ENCODE assay signal across 17 mouse cellular contexts in the genomic region with DNA sequence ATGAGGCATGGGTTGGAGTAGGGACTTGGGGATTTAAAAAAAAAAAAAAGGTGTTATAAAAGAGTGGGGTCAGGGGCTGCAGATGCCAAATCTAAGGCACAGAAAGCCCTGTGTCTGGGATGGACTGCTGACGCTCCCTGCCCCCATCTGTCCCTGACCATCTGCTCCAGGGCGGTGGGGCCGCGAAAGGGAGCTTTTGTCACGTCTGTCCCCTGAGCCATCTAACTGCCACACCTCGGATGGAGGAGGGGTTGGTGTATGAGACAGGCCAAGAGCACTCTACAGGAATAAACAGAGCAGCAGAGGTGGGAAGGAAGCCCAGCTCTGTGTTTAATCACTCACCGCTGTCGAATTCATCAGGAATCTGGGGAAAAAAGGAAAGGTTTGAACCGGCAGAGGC. TPM values are rescaled to one million over a fixed set of nuclear protein-coding genes. Genes with fewer than 3 reads are reported as not detected.
DNase-seq lines count a peak whose midpoint lies in the region; ATAC-seq and TF ChIP-seq lines count a peak whose summit lies in the region.
"Had no signal": no experiment of that assay in that cellular context is flagged by ENCODE, and none has a peak within 500 bp of the region (broad histone marks: within the 10 kb centered on the region; RNA-seq: fewer than 3 reads in every experiment).

No protein-coding gene starts in this region.

- H3K27ac ChIP-seq in hindbrain, embryonic 10.5 days, result peak overlapping the region; percentile 95
- H3K27ac ChIP-seq in hindbrain, embryonic 16.5 days (ENCODE audit: low read depth, low read length), result no peak overlapping the region
- no peak overlapping the region; the same call in 1 of the 2 replicates for H3K27ac ChIP-seq in midbrain, embryonic 14.5 days (replicated peaks; ENCODE audit: low read depth, low read length)
- H3K27ac ChIP-seq: hindbrain, embryonic 15.5 days; layer of hippocampus, adult 2 months had no signal

- H3K9ac ChIP-seq in hindbrain, embryonic 16.5 days (ENCODE audit: low read depth, low read length), result no peak overlapping the region
- H3K9ac ChIP-seq in midbrain, embryonic 14.5 days (replicated peaks; ENCODE audit: low read length), result no peak overlapping the region
- H3K9ac ChIP-seq: hindbrain, embryonic 15.5 days; liver, postnatal 0 days had no signal

- H3K4me3 ChIP-seq in hindbrain, embryonic 10.5 days, result peak overlapping the region; percentile 80
- H3K4me3 ChIP-seq in hindbrain, embryonic 16.5 days (ENCODE audit: low read length), result no peak overlapping the region
- peak overlapping the region; percentile 95; the same call in 1 of the 2 replicates for H3K4me3 ChIP-seq in G1E (ENCODE audit: low read depth, low read length)
- no peak overlapping the region for H3K4me3 ChIP-seq in midbrain, embryonic 14.5 days (replicated peaks; ENCODE audit: low read depth, low read length)
- H3K4me3 ChIP-seq: hindbrain, embryonic 15.5 days; layer of hippocampus, adult 2 months had no signal

- peaks cover 67% of the 10 kb centered on the region for H3K36me3 ChIP-seq in hindbrain, embryonic 10.5 days
- H3K36me3 ChIP-seq in hindbrain, embryonic 16.5 days (ENCODE audit: control insufficient read depth, insufficient read depth, low read length), result peaks cover 36% of the 10 kb centered on the region
- peaks cover 72% of the 10 kb centered on the region for H3K36me3 ChIP-seq in G1E (replicated peaks)
- peaks cover 63% of the 10 kb centered on the region for H3K36me3 ChIP-seq in midbrain, embryonic 14.5 days (ENCODE audit: control insufficient read depth, insufficient read depth, low read length)

- WGBS in hindbrain, embryonic 10.5 days, result 53% methylated on average over 9 of the region's 9 CpGs
- 44% methylated on average over 9 of the region's 9 CpGs for WGBS in hindbrain, embryonic 16.5 days
- WGBS in midbrain, embryonic 14.5 days, result 43% methylated on average over 9 of the region's 9 CpGs

- no peak overlapping the region for H3K4me2 ChIP-seq in hindbrain, embryonic 16.5 days (ENCODE audit: low read length)
- H3K4me2 ChIP-seq in midbrain, embryonic 14.5 days (ENCODE audit: low read length), result peak overlapping the region; percentile 25
- H3K4me2 ChIP-seq: hindbrain, embryonic 15.5 days had no signal

- DNase-seq in hindbrain, embryonic 10.5 days (ENCODE audit: low spot score), result peak; percentile 70
- DNase-seq in G1E (ENCODE audit: low spot score), result peak; percentile 68
- DNase-seq in MN1 (ENCODE audit: low spot score), result peak; percentile 20
- DNase-seq in midbrain, embryonic 14.5 days, result no peak
- DNase-seq in frontal cortex, postnatal 10 days (ENCODE audit: low spot score in 2 of 2), result no peak
- DNase-seq in right cerebral cortex, postnatal 4 days, result no peak
- DNase-seq: cerebellum, adult 11 months; gastrocnemius, postnatal 25 days; liver, postnatal 0 days; lung, postnatal 36 days; spleen, adult 18-20 months; thymus, postnatal 25 days had no signal

- TF ChIP-seq CTCF in G1E (IDR thresholded peaks at IDR 0.05; ENCODE audit: low read depth, low read length), result no peak

- no peak for ATAC-seq in hindbrain, embryonic 16.5 days
- peak; percentile 43 for ATAC-seq in G1E (ENCODE audit: extremely low read depth, insufficient number of reproducible peaks, low FRiP score, poor library complexity, severe bottlenecking)
- no peak for ATAC-seq in midbrain, embryonic 14.5 days (ENCODE audit: low FRiP score, low TSS enrichment)
- ATAC-seq: liver, postnatal 0 days had no signal

- no peaks in the 10 kb centered on the region for H3K9me3 ChIP-seq in hindbrain, embryonic 10.5 days
- H3K9me3 ChIP-seq in hindbrain, embryonic 16.5 days (ENCODE audit: control insufficient read depth, low read length), result no peaks in the 10 kb centered on the region
- no peaks in the 10 kb centered on the region for H3K9me3 ChIP-seq in G1E (replicated peaks)
- no peaks in the 10 kb centered on the region for H3K9me3 ChIP-seq in midbrain, embryonic 14.5 days (ENCODE audit: control insufficient read depth, low read length)
- H3K9me3 ChIP-seq: hindbrain, embryonic 15.5 days had no signal

- H3K27me3 ChIP-seq in hindbrain, embryonic 10.5 days (ENCODE audit: insufficient read depth, poor library complexity, severe bottlenecking), result no peaks in the 10 kb centered on the region
- no peaks in the 10 kb centered on the region for H3K27me3 ChIP-seq in hindbrain, embryonic 16.5 days (replicated peaks; ENCODE audit: control insufficient read depth, insufficient read depth, low read length)
- no peaks in the 10 kb centered on the region for H3K27me3 ChIP-seq in G1E (ENCODE audit: insufficient read depth, low read length)
- H3K27me3 ChIP-seq in midbrain, embryonic 14.5 days (ENCODE audit: control insufficient read depth, insufficient read depth, low read length), result no peaks in the 10 kb centered on the region
- H3K27me3 ChIP-seq: hindbrain, embryonic 15.5 days had no signal

- H3K4me1 ChIP-seq in hindbrain, embryonic 10.5 days (replicated peaks), result peaks cover 49% of the 10 kb centered on the region
- H3K4me1 ChIP-seq in hindbrain, embryonic 16.5 days (ENCODE audit: control insufficient read depth, insufficient read depth, low read depth, low read length), result peaks cover 8% of the 10 kb centered on the region
- peaks cover 54% of the 10 kb centered on the region for H3K4me1 ChIP-seq in G1E (ENCODE audit: insufficient read depth, low read depth, low read length)
- H3K4me1 ChIP-seq in midbrain, embryonic 14.5 days (ENCODE audit: control insufficient read depth, insufficient read depth, low read length), result peaks cover 7% of the 10 kb centered on the region

RNA-seq across cellular contexts. Expression of gene Timm50, which starts 2.1 kb away (rescaled TPM):
- 252 and 255 TPM in 2 replicates for polyA plus RNA-seq in hindbrain, embryonic 10.5 days (2016; fragmentation: Nextera tagmentation; extraction: Ambion mirVana)
- 131 and 142 TPM in 2 replicates for polyA plus RNA-seq in hindbrain, embryonic 16.5 days (2015; fragmentation: Nextera tagmentation; extraction: Ambion mirVana)
- 107 and 113 TPM in 2 replicates for total RNA-seq in G1E (2014; fragmentation: Nextera tagmentation)
- total RNA-seq in G1E (2017), result 58.3 and 73.9 TPM in 2 replicates
- 184 and 298 TPM in 2 replicates for polyA plus RNA-seq in G1E (2012)
- polyA plus RNA-seq in midbrain, embryonic 14.5 days (2014; fragmentation: Nextera tagmentation; extraction: Ambion mirVana), result 136 and 138 TPM in 2 replicates

RNA-seq across cellular contexts. Expression of gene Dll3, which starts 7.7 kb away (rescaled TPM):
- polyA plus RNA-seq in hindbrain, embryonic 10.5 days (2016; fragmentation: Nextera tagmentation; extraction: Ambion mirVana), result 50.2 and 88.5 TPM in 2 replicates
- 18.6 and 19.2 TPM in 2 replicates for polyA plus RNA-seq in hindbrain, embryonic 16.5 days (2015; fragmentation: Nextera tagmentation; extraction: Ambion mirVana)
- total RNA-seq in G1E (2014; fragmentation: Nextera tagmentation) (1.2 TPM in 1 of 2 replicates, not detected in the other), G1E (2017) (0.49 TPM in 1 of 2 replicates, not detected in the other)
- polyA plus RNA-seq in G1E (2012), result 0.23 and 0.25 TPM in 2 replicates
- polyA plus RNA-seq in midbrain, embryonic 14.5 days (2014; fragmentation: Nextera tagmentation; extraction: Ambion mirVana), result 24.1 and 32.2 TPM in 2 replicates
- total RNA-seq: gastrocnemius, postnatal 25 days had no signal
- polyA plus RNA-seq: liver, postnatal 0 days had no signal

RNA-seq across cellular contexts. Expression of gene Selenov, which starts 18.8 kb away (rescaled TPM):
- polyA plus RNA-seq in hindbrain, embryonic 10.5 days (2016; fragmentation: Nextera tagmentation; extraction: Ambion mirVana), result 0.58 and 0.80 TPM in 2 replicates
- polyA plus RNA-seq in hindbrain, embryonic 16.5 days (2015; fragmentation: Nextera tagmentation; extraction: Ambion mirVana), result 1.7 and 3.1 TPM in 2 replicates
- total RNA-seq in G1E (2014; fragmentation: Nextera tagmentation) (not detected in 2 replicates), G1E (2017) (0.12 TPM in 1 of 2 replicates, not detected in the other)
- not detected in 2 replicates for polyA plus RNA-seq in G1E (2012)
- 0.28 and 1.8 TPM in 2 replicates for polyA plus RNA-seq in midbrain, embryonic 14.5 days (2014; fragmentation: Nextera tagmentation; extraction: Ambion mirVana)
- total RNA-seq: gastrocnemius, postnatal 25 days had no signal
- polyA plus RNA-seq: heart, embryonic 14.5 days; kidney, embryonic 14.5 days; liver, postnatal 0 days had no signal

RNA-seq across cellular contexts. Expression of gene Supt5, which starts 28.8 kb away (rescaled TPM):
- polyA plus RNA-seq in hindbrain, embryonic 10.5 days (2016; fragmentation: Nextera tagmentation; extraction: Ambion mirVana), result 107 and 118 TPM in 2 replicates
- 94.9 and 112 TPM in 2 replicates for polyA plus RNA-seq in hindbrain, embryonic 16.5 days (2015; fragmentation: Nextera tagmentation; extraction: Ambion mirVana)
- 80.5 and 97.7 TPM in 2 replicates for total RNA-seq in G1E (2014; fragmentation: Nextera tagmentation)
- total RNA-seq in G1E (2017), result 54.7 and 65.6 TPM in 2 replicates
- 123 and 148 TPM in 2 replicates for polyA plus RNA-seq in G1E (2012)
- 62.6 and 80.6 TPM in 2 replicates for polyA plus RNA-seq in midbrain, embryonic 14.5 days (2014; fragmentation: Nextera tagmentation; extraction: Ambion mirVana)

RNA-seq across cellular contexts. Expression of gene Eid2b, which starts 32.2 kb away (rescaled TPM):
- 11.8 and 14.3 TPM in 2 replicates for polyA plus RNA-seq in hindbrain, embryonic 10.5 days (2016; fragmentation: Nextera tagmentation; extraction: Ambion mirVana)
- polyA plus RNA-seq in hindbrain, embryonic 16.5 days (2015; fragmentation: Nextera tagmentation; extraction: Ambion mirVana), result 33.5 and 36.3 TPM in 2 replicates
- total RNA-seq in G1E (2014; fragmentation: Nextera tagmentation) (7.3 and 8.9 TPM in 2 replicates), G1E (2017) (5.4 and 6.3 TPM in 2 replicates)
- 17.6 and 20.9 TPM in 2 replicates for polyA plus RNA-seq in G1E (2012)
- polyA plus RNA-seq in midbrain, embryonic 14.5 days (2014; fragmentation: Nextera tagmentation; extraction: Ambion mirVana), result 40.2 TPM in 2 replicates

Comparison
In these comparisons a context has a peak if more than half of its experiments do, and no peak if none do; other contexts are left out.
1. H3K4me3 ChIP-seq: peak in hindbrain, embryonic 10.5 days (single experiment) and G1E (single experiment); none in hindbrain, embryonic 16.5 days (single experiment) and midbrain, embryonic 14.5 days (single experiment).
2. DNase-seq: peak in hindbrain, embryonic 10.5 days (single experiment), G1E (single experiment) and MN1 (single experiment); none in midbrain, embryonic 14.5 days (single experiment), frontal cortex, postnatal 10 days (0 of 2) and right cerebral cortex, postnatal 4 days (single experiment).
3. RNA of gene Dll3, which starts 7.7 kb away (polyA plus RNA-seq): 50.2 to 88.5 TPM in hindbrain, embryonic 10.5 days, 24.1 to 32.2 TPM in midbrain, embryonic 14.5 days and 18.6 to 19.2 TPM in hindbrain, embryonic 16.5 days; 0.23 to 0.25 TPM in G1E; every median in the first group is over 10 times any median in the second.